Mouse (Mus musculus): ENCODE results near the gene Tradd.

GRCm38 (mm10) chr8:105295256-105295655 is 30.8 kb upstream of the Tradd start:
- TF ChIP-seq GATA1 (IDR thresholded peaks at IDR 0.05; ENCODE audit: borderline replicate concordance, low read length), result no peak
- TF ChIP-seq FLI1 (IDR thresholded peaks at IDR 0.05; ENCODE audit: low read length), result no peak
